ENCODE assay signal across 9 mouse cellular contexts in genomic region chr8:80813439-80813838, GRCm38 (mm10).
DNase-seq lines count a peak whose midpoint lies in the region; ATAC-seq and TF ChIP-seq lines count a peak whose summit lies in the region.
"Had no signal": no experiment of that assay in that cellular context is flagged by ENCODE, and none has a peak within 500 bp of the region (broad histone marks: within the 10 kb centered on the region; RNA-seq: fewer than 3 reads in every experiment).

No protein-coding gene starts in this region.

- H3K9me3 ChIP-seq in hindbrain, postnatal 0 days (ENCODE audit: low read length), result no peaks in the 10 kb centered on the region
- no peaks in the 10 kb centered on the region for H3K9me3 ChIP-seq in hindbrain, embryonic 16.5 days (ENCODE audit: control insufficient read depth, low read length)
- no peaks in the 10 kb centered on the region for H3K9me3 ChIP-seq in ES-E14 (ENCODE audit: control insufficient read depth, insufficient read depth, low read depth, low read length)
- H3K9me3 ChIP-seq in liver, embryonic 14.5 days (ENCODE audit: control insufficient read depth, low read length), result no peaks in the 10 kb centered on the region
- no peaks in the 10 kb centered on the region for H3K9me3 ChIP-seq in midbrain, embryonic 15.5 days

- H3K36me3 ChIP-seq in hindbrain, postnatal 0 days (ENCODE audit: insufficient read depth, low read length), result no peaks in the 10 kb centered on the region
- no peaks in the 10 kb centered on the region for H3K36me3 ChIP-seq in hindbrain, embryonic 16.5 days (ENCODE audit: control insufficient read depth, insufficient read depth, low read length)
- peaks cover 23% of the 10 kb centered on the region for H3K36me3 ChIP-seq in ES-E14 (ENCODE audit: control insufficient read depth, insufficient read depth, low read length, poor library complexity, severe bottlenecking)
- H3K36me3 ChIP-seq in liver, embryonic 14.5 days (replicated peaks; ENCODE audit: control insufficient read depth, insufficient read depth, low read depth), result no peaks in the 10 kb centered on the region
- no peaks in the 10 kb centered on the region for H3K36me3 ChIP-seq in midbrain, embryonic 15.5 days (replicated peaks)

- in situ Hi-C loops in ES-E14 (cut with MboI; ENCODE audit: low sequenced_read_pairs in 2 of 2, unreplicated experiment in 2 of 2), result no loop called here

- 83% methylated on average over 5 of the region's 5 CpGs for WGBS in hindbrain, postnatal 0 days
- WGBS in hindbrain, embryonic 16.5 days, result 86% methylated on average over 5 of the region's 5 CpGs
- WGBS in liver, embryonic 14.5 days (ENCODE audit: insufficient replicate concordance), result 58% methylated on average over 5 of the region's 5 CpGs
- 89% methylated on average over 5 of the region's 5 CpGs for WGBS in midbrain, embryonic 15.5 days

- H3K4me2 ChIP-seq in hindbrain, postnatal 0 days (ENCODE audit: low read depth, low read length), result no peak overlapping the region
- no peak overlapping the region for H3K4me2 ChIP-seq in hindbrain, embryonic 16.5 days (ENCODE audit: low read length)
- no peak overlapping the region for H3K4me2 ChIP-seq in liver, embryonic 14.5 days (ENCODE audit: low read depth)
- no peak overlapping the region for H3K4me2 ChIP-seq in midbrain, embryonic 15.5 days

- TF ChIP-seq CTCF in hindbrain, postnatal 0 days (IDR thresholded peaks at IDR 0.05; ENCODE audit: low read depth), result peak; percentile 74
- TF ChIP-seq CTCF in liver, embryonic 14.5 days (IDR thresholded peaks at IDR 0.05; ENCODE audit: low read depth), result peak; percentile 66

- H3K27me3 ChIP-seq in hindbrain, postnatal 0 days (ENCODE audit: insufficient read depth, low read length), result no peaks in the 10 kb centered on the region
- H3K27me3 ChIP-seq in hindbrain, embryonic 16.5 days (replicated peaks; ENCODE audit: control insufficient read depth, insufficient read depth, low read length), result no peaks in the 10 kb centered on the region
- no peaks in the 10 kb centered on the region for H3K27me3 ChIP-seq in liver, embryonic 14.5 days (ENCODE audit: control insufficient read depth, insufficient read depth, low read length)
- H3K27me3 ChIP-seq in midbrain, embryonic 15.5 days (replicated peaks), result no peaks in the 10 kb centered on the region

- H3K27ac ChIP-seq in hindbrain, postnatal 0 days, result no peak overlapping the region
- H3K27ac ChIP-seq in hindbrain, embryonic 16.5 days (ENCODE audit: low read depth, low read length), result no peak overlapping the region
- no peak overlapping the region for H3K27ac ChIP-seq in ES-E14 (ENCODE audit: insufficient read depth, low read depth, low read length, poor library complexity, severe bottlenecking)
- H3K27ac ChIP-seq in liver, embryonic 14.5 days, result no peak overlapping the region
- H3K27ac ChIP-seq in midbrain, embryonic 15.5 days, result no peak overlapping the region
- H3K27ac ChIP-seq: macrophage had no signal

- no peak for ATAC-seq in hindbrain, postnatal 0 days
- no peak for ATAC-seq in hindbrain, embryonic 16.5 days
- ATAC-seq in liver, embryonic 14.5 days (ENCODE audit: insufficient read depth), result no peak
- ATAC-seq in midbrain, embryonic 15.5 days (replicated peaks), result no peak

- no peak for TF ChIP-seq EP300 in liver, embryonic 14.5 days (IDR thresholded peaks at IDR 0.05; ENCODE audit: low read depth)

- 0 out of 2 replicates have a peak, but pooled peaks cover 8% of the 10 kb centered on the region for H3K4me1 ChIP-seq in hindbrain, postnatal 0 days (ENCODE audit: insufficient read depth, low read length)
- H3K4me1 ChIP-seq in hindbrain, embryonic 16.5 days (ENCODE audit: control insufficient read depth, insufficient read depth, low read depth, low read length), result peaks cover 11% of the 10 kb centered on the region
- peaks cover 4 to 5% of the 10 kb centered on the region in 2 experiments; a peak in 1 of 4 replicates for H3K4me1 ChIP-seq in ES-E14 (ENCODE audit: control insufficient read depth in 2 of 2, insufficient read depth in 2 of 2, low read length in 2 of 2, poor library complexity in 1 of 2)
- peaks cover 5 to 7% of the 10 kb centered on the region in 2 experiments; a peak in 3 of 4 replicates for H3K4me1 ChIP-seq in liver, embryonic 14.5 days (replicated peaks; ENCODE audit: control insufficient read depth in 2 of 2, insufficient read depth in 2 of 2, low read length in 1 of 2)
- H3K4me1 ChIP-seq in midbrain, embryonic 15.5 days, result peaks cover 14% of the 10 kb centered on the region

- H3K4me3 ChIP-seq in hindbrain, postnatal 0 days (ENCODE audit: low read length), result no peak overlapping the region
- no peak overlapping the region for H3K4me3 ChIP-seq in hindbrain, embryonic 16.5 days (ENCODE audit: low read length)
- no peak overlapping the region for H3K4me3 ChIP-seq in ES-E14 (ENCODE audit: insufficient read depth in 1 of 2, low read depth in 1 of 2, low read length in 2 of 2, poor library complexity in 1 of 2, severe bottlenecking in 1 of 2)
- no peak overlapping the region for H3K4me3 ChIP-seq in liver, embryonic 14.5 days (ENCODE audit: insufficient read depth in 1 of 2, low read depth in 2 of 2, low read length in 2 of 2)
- no peak overlapping the region for H3K4me3 ChIP-seq in midbrain, embryonic 15.5 days

- peak; percentile 61 for DNase-seq in hindbrain, postnatal 0 days (ENCODE audit: low spot score)
- DNase-seq in B cell, adult 2 months, result peak; percentile 41 to 42
- DNase-seq in ES-E14 (ENCODE audit: low read depth, low spot score), result peak; percentile 29
- DNase-seq in cerebellum, postnatal 14 days, result peak; percentile 67 to 76
- DNase-seq in liver, embryonic 14.5 days (ENCODE audit: low read depth in 3 of 3, low spot score in 3 of 3), result peak; percentile 10 to 26 (median 24)
- no peak for DNase-seq in Muller cell, postnatal 12 days (ENCODE audit: inconsistent ontology term)

- H3K9ac ChIP-seq in hindbrain, postnatal 0 days (replicated peaks; ENCODE audit: low read length), result no peak overlapping the region
- H3K9ac ChIP-seq in hindbrain, embryonic 16.5 days (ENCODE audit: low read depth, low read length), result no peak overlapping the region
- no peak overlapping the region for H3K9ac ChIP-seq in ES-E14 (ENCODE audit: insufficient read depth, low read depth, low read length, poor library complexity, severe bottlenecking)
- H3K9ac ChIP-seq in liver, embryonic 14.5 days (replicated peaks), result no peak overlapping the region
- H3K9ac ChIP-seq in midbrain, embryonic 15.5 days, result no peak overlapping the region

TF ChIP-seq in ES-E14, 5 proteins besides CTCF, POLR2A, EP300 and RAD21:
- no peak for TF ChIP-seq HCFC1 (IDR thresholded peaks at IDR 0.05; ENCODE audit: borderline replicate concordance, insufficient read depth, low read length)
- TF ChIP-seq ZC3H11A (IDR thresholded peaks at IDR 0.05; ENCODE audit: borderline replicate concordance, low read depth, low read length), result no peak
- TF ChIP-seq MAFK (IDR thresholded peaks at IDR 0.05; ENCODE audit: insufficient read depth, low read depth, low read length), result no peak
- TF ChIP-seq CHD2 (IDR thresholded peaks at IDR 0.05; ENCODE audit: low read depth, low read length), result no peak
- 0 out of 2 replicates have a peak, but pooled peaks have one; percentile 40 for TF ChIP-seq ZNF384 (IDR thresholded peaks at IDR 0.05; ENCODE audit: low read depth, low read length)
TF ChIP-seq in ES-E14: peak in this region for 1.
